In genomic region chr11:98769007-98769954, GRCm38 (mm10) we compare ENCODE assay signal across 8 mouse cellular contexts. TPM values are rescaled to one million over a fixed set of nuclear protein-coding genes. Genes with fewer than 3 reads are reported as not detected.
DNase-seq lines count a peak whose midpoint lies in the region; ATAC-seq and TF ChIP-seq lines count a peak whose summit lies in the region.

No protein-coding gene starts in this region.

- 87% methylated on average over 25 of the region's 25 CpGs for whole genome bisulfite sequencing in forebrain, embryonic 15.5 days
- WGBS in liver, postnatal 0 days (ENCODE audit: insufficient replicate concordance), result 75% methylated on average over 25 of the region's 25 CpGs

- H3K27me3 ChIP-seq in forebrain, embryonic 15.5 days, result no peaks in the 10 kb centered on the region
- no peaks in the 10 kb centered on the region for H3K27me3 ChIP-seq in liver, postnatal 0 days (ENCODE audit: insufficient read depth, low read length)

- 0 out of 2 replicates have a peak overlapping the region, but pooled peaks have one; percentile 36 for H3K4me2 ChIP-seq in forebrain, embryonic 15.5 days (replicated peaks)
- H3K4me2 ChIP-seq in liver, postnatal 0 days (ENCODE audit: low read depth, low read length), result peak overlapping the region; percentile 66

- no peak for TF ChIP-seq EP300 in liver, postnatal 0 days (IDR thresholded peaks at IDR 0.05; ENCODE audit: low read depth)

- H3K4me1 ChIP-seq in brown adipose tissue, adult 24 weeks (ENCODE audit: control insufficient read depth, insufficient read depth, insufficient read length, low read length), result peaks cover 33% of the 10 kb centered on the region
- peaks cover 78% of the 10 kb centered on the region for H3K4me1 ChIP-seq in forebrain, embryonic 15.5 days
- H3K4me1 ChIP-seq in liver, postnatal 0 days (ENCODE audit: insufficient read depth), result peaks cover 65% of the 10 kb centered on the region

- DNase-seq in kidney, adult 18-20 months, result peak; percentile 16
- DNase-seq in kidney, postnatal 14 days, result no peak
- DNase-seq in liver, postnatal 0 days, result peak; percentile 16
- DNase-seq in urinary bladder, postnatal 4 days (ENCODE audit: low spot score in 2 of 2), result no peak

- peaks cover 45% of the 10 kb centered on the region for H3K36me3 ChIP-seq in forebrain, embryonic 15.5 days
- peaks cover 23% of the 10 kb centered on the region for H3K36me3 ChIP-seq in liver, postnatal 0 days (replicated peaks; ENCODE audit: insufficient read depth, low read length)

- no peak for ATAC-seq in forebrain, embryonic 15.5 days (replicated peaks)
- ATAC-seq in liver, postnatal 0 days, result no peak
- no peak for ATAC-seq in granulocyte monocyte progenitor cell, adult 5-6 weeks (replicated peaks; ENCODE audit: poor library complexity, severe bottlenecking)
- ATAC-seq in frontal cortex, adult (ENCODE audit: low TSS enrichment), result no peak

- H3K4me3 ChIP-seq in brown adipose tissue, adult 24 weeks (ENCODE audit: insufficient read depth, low read depth, low read length), result no peak overlapping the region
- H3K4me3 ChIP-seq in forebrain, embryonic 15.5 days, result no peak overlapping the region
- H3K4me3 ChIP-seq in liver, postnatal 0 days (ENCODE audit: low read depth, low read length), result no peak overlapping the region

- H3K9ac ChIP-seq in forebrain, embryonic 15.5 days (replicated peaks), result no peak overlapping the region
- 0 out of 2 replicates have a peak overlapping the region, but pooled peaks have one; percentile 32 for H3K9ac ChIP-seq in liver, postnatal 0 days (replicated peaks)

- H3K9me3 ChIP-seq in forebrain, embryonic 15.5 days, result no peaks in the 10 kb centered on the region
- H3K9me3 ChIP-seq in liver, postnatal 0 days (ENCODE audit: low read length), result no peaks in the 10 kb centered on the region

- H3K27ac ChIP-seq in brown adipose tissue, adult 24 weeks (replicated peaks; ENCODE audit: low read depth, low read length), result peak overlapping the region; percentile 10; the same call in 1 of the 2 replicates
- H3K27ac ChIP-seq in forebrain, embryonic 15.5 days (replicated peaks), result peak overlapping the region; percentile 81
- H3K27ac ChIP-seq in liver, postnatal 0 days (ENCODE audit: low read depth), result peak overlapping the region; percentile 61

- no peak for TF ChIP-seq CTCF in liver, postnatal 0 days (IDR thresholded peaks at IDR 0.05; ENCODE audit: low read depth)

RNA-seq across cellular contexts. Expression of gene Nr1d1, which starts 5.9 kb away (rescaled TPM):
- polyA plus RNA-seq in brown adipose tissue, adult 24 weeks (2012; ENCODE audit: insufficient read depth, insufficient read length, missing spikeins), result 78.3 and 90.9 TPM in 2 replicates
- 3.6 TPM in 2 replicates for polyA plus RNA-seq in forebrain, embryonic 15.5 days (2015; fragmentation: Nextera tagmentation; extraction: Ambion mirVana)
- 2.0 and 4.2 TPM in 2 replicates for polyA plus RNA-seq in liver, postnatal 0 days (2015; fragmentation: Nextera tagmentation; extraction: Ambion mirVana)
- 2.3 and 2.8 TPM in 2 replicates for total RNA-seq in granulocyte monocyte progenitor cell, adult 5-6 weeks (2014; fragmentation: Nextera tagmentation)
- 1.2 TPM in 1 of 2 replicates, not detected in the other for total RNA-seq in granulocyte monocyte progenitor cell, adult 5-6 weeks (2017)

RNA-seq across cellular contexts. Expression of gene Msl1, which starts 26.0 kb away (rescaled TPM):
- polyA plus RNA-seq in brown adipose tissue, adult 24 weeks (2012; ENCODE audit: insufficient read depth, insufficient read length, missing spikeins), result 36.3 and 40.8 TPM in 2 replicates
- 30.2 and 31.7 TPM in 2 replicates for polyA plus RNA-seq in forebrain, embryonic 15.5 days (2015; fragmentation: Nextera tagmentation; extraction: Ambion mirVana)
- 5.4 and 6.5 TPM in 2 replicates for polyA plus RNA-seq in liver, postnatal 0 days (2015; fragmentation: Nextera tagmentation; extraction: Ambion mirVana)
- 72.7 and 75.0 TPM in 2 replicates for total RNA-seq in granulocyte monocyte progenitor cell, adult 5-6 weeks (2014; fragmentation: Nextera tagmentation)
- total RNA-seq in granulocyte monocyte progenitor cell, adult 5-6 weeks (2017), result 59.8 and 70.1 TPM in 2 replicates

RNA-seq across cellular contexts. Expression of gene Thra, which starts 28.8 kb away (rescaled TPM):
- polyA plus RNA-seq in brown adipose tissue, adult 24 weeks (2012; ENCODE audit: insufficient read depth, insufficient read length, missing spikeins), result 64.4 and 82.3 TPM in 2 replicates
- polyA plus RNA-seq in forebrain, embryonic 15.5 days (2015; fragmentation: Nextera tagmentation; extraction: Ambion mirVana), result 164 and 166 TPM in 2 replicates
- polyA plus RNA-seq in liver, postnatal 0 days (2015; fragmentation: Nextera tagmentation; extraction: Ambion mirVana), result 5.1 and 6.1 TPM in 2 replicates
- total RNA-seq in granulocyte monocyte progenitor cell, adult 5-6 weeks (2014; fragmentation: Nextera tagmentation), result 39.3 and 39.5 TPM in 2 replicates
- 23.0 and 24.2 TPM in 2 replicates for total RNA-seq in granulocyte monocyte progenitor cell, adult 5-6 weeks (2017)

RNA-seq across cellular contexts. Expression of gene Casc3, which starts 35.4 kb away (rescaled TPM):
- polyA plus RNA-seq in brown adipose tissue, adult 24 weeks (2012; ENCODE audit: insufficient read depth, insufficient read length, missing spikeins), result 9.2 and 16.9 TPM in 2 replicates
- 53.5 and 53.9 TPM in 2 replicates for polyA plus RNA-seq in forebrain, embryonic 15.5 days (2015; fragmentation: Nextera tagmentation; extraction: Ambion mirVana)
- polyA plus RNA-seq in liver, postnatal 0 days (2015; fragmentation: Nextera tagmentation; extraction: Ambion mirVana), result 6.7 and 7.0 TPM in 2 replicates
- 46.1 and 46.7 TPM in 2 replicates for total RNA-seq in granulocyte monocyte progenitor cell, adult 5-6 weeks (2014; fragmentation: Nextera tagmentation)
- total RNA-seq in granulocyte monocyte progenitor cell, adult 5-6 weeks (2017), result 13.6 and 31.8 TPM in 2 replicates

RNA-seq across cellular contexts. Expression of gene Med24, which starts 40.0 kb away (rescaled TPM):
- 18.4 and 24.7 TPM in 2 replicates for polyA plus RNA-seq in brown adipose tissue, adult 24 weeks (2012; ENCODE audit: insufficient read depth, insufficient read length, missing spikeins)
- 85.1 and 93.6 TPM in 2 replicates for polyA plus RNA-seq in forebrain, embryonic 15.5 days (2015; fragmentation: Nextera tagmentation; extraction: Ambion mirVana)
- 10.5 and 10.9 TPM in 2 replicates for polyA plus RNA-seq in liver, postnatal 0 days (2015; fragmentation: Nextera tagmentation; extraction: Ambion mirVana)
- 57.3 and 68.2 TPM in 2 replicates for total RNA-seq in granulocyte monocyte progenitor cell, adult 5-6 weeks (2014; fragmentation: Nextera tagmentation)
- 37.6 and 42.6 TPM in 2 replicates for total RNA-seq in granulocyte monocyte progenitor cell, adult 5-6 weeks (2017)

Comparison
In these comparisons a context has a peak if more than half of its experiments do, and no peak if none do; other contexts are left out.
1. DNase-seq: peak in kidney, adult 18-20 months (single experiment) and liver, postnatal 0 days (single experiment); none in kidney, postnatal 14 days (single experiment) and urinary bladder, postnatal 4 days (0 of 2).
2. H3K27ac ChIP-seq: peak in every context shown above with its lines; median percentile 81 in forebrain, embryonic 15.5 days; 61 in liver, postnatal 0 days; 10 in brown adipose tissue, adult 24 weeks.
3. RNA of gene Nr1d1, which starts 5.9 kb away (polyA plus RNA-seq): 78.3 to 90.9 TPM in brown adipose tissue, adult 24 weeks; 2.0 to 4.2 TPM in liver, postnatal 0 days and 3.6 TPM in forebrain, embryonic 15.5 days; every median in the first group is over 10 times any median in the second.